Mouse (Mus musculus): ENCODE measurements around the gene Kiss1r.

The Kiss1r gene

DNA sequence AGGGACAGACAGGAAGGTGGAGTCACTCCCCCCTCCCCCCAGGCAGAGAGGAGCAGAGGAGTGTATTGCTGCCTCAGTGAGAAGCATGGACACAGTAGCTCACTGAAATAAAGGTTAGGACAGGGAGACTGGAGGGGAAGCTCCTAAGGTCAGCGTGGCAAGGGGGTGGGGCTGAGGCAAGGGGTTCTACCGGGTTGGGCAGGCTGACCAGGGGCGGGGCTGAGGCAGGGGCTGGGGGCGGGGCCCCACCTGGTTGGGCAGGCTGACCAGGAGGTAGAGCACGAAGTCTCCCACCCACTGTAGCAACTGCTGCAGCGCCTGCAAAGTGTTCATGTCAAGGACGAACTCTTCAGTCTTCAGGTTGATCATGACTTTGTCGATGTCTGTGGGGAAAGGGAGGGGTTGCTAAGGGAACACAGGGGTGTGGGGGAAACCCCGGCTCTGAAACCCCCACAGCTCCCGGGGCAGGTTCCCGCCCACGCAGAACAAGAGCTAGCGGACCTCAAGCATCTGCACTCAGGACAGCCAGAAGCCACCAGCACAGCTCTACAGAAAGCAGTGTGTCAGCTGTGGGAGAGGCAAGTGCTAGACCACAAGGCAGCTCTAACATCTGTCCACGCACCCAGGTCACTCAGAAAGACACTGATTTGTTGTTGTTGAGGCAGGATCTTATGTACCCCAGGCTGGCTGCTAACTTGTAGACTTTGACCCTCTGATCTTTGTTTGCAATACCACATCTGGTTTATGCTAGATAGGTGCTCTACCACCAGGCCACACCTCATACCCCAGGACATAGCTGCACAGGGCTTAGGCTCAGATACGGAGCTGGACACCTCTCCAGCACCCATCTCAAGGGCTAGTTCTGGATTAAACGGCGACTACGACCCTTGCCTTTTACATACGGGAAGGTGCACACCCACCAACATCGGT lies 19.2 kb upstream of the Kiss1r start:
- DNase-seq (ENCODE audit: low spot score) = no peak

DNA sequence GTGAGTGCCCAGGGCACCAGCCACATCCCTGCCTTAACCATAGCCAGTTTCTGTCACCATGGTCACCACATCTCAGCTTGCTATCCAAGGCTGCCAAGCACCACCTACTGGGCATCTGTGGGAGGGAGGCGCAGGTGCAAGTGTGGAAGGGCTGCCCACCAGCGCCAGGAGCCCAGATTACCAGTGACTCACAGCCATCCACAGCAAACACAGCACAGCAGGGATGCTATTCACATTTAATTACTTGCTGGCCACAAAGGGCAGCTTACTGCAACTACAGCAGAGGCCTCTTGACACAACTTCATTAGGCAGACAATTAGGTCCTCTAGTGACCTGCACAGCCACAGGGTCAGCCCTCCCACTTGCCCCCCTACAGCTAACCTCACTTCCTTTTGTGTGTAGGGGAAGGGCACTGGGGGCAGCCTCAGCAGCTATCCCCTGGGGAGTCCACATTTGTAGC lies 15.8 kb upstream of the Kiss1r start:
- DNase-seq (ENCODE audit: low spot score) = no peak

DNA sequence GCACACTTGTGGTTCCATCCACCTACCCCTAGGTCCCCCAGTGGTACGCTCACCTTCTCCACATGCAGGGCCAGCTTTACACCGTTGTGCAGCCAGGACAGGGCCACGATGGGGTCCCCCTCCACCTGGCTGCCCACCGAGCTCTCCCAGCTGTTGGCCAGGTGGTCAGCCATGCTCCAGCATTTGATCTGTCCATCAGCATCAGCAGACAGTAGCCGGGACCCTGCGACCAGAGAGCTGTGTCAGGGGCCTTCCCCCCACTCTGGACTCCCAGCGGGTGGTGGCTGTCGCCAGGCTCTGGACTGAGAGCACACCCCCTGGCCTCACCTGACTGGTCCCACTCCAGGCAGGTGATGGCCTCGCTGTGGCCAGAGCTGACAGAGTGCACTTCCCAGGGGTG lies 10.1 kb upstream of the Kiss1r start:
- no peak for DNase-seq (ENCODE audit: low spot score)

DNA sequence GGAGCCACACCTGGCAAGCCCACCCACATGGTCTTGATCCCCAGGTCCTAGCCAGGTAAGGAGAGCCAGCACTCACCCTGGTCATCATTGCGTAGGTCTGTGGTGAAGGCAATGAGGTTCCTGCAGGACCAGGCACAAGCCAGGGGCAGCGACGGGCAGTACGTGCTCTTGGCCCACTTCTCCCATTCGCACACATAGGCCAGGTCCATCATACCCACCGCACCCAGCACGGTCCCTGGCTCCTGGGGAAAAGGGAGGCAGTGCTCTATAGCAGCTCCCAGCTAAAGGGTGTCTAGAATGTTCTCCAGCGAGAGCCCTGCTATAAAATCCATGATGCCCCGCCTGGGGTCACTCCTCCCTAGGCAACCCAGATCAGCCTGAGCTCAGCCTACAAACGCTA lies 9.4 kb upstream of the Kiss1r start:
- DNase-seq (ENCODE audit: low spot score) = no peak

DNA sequence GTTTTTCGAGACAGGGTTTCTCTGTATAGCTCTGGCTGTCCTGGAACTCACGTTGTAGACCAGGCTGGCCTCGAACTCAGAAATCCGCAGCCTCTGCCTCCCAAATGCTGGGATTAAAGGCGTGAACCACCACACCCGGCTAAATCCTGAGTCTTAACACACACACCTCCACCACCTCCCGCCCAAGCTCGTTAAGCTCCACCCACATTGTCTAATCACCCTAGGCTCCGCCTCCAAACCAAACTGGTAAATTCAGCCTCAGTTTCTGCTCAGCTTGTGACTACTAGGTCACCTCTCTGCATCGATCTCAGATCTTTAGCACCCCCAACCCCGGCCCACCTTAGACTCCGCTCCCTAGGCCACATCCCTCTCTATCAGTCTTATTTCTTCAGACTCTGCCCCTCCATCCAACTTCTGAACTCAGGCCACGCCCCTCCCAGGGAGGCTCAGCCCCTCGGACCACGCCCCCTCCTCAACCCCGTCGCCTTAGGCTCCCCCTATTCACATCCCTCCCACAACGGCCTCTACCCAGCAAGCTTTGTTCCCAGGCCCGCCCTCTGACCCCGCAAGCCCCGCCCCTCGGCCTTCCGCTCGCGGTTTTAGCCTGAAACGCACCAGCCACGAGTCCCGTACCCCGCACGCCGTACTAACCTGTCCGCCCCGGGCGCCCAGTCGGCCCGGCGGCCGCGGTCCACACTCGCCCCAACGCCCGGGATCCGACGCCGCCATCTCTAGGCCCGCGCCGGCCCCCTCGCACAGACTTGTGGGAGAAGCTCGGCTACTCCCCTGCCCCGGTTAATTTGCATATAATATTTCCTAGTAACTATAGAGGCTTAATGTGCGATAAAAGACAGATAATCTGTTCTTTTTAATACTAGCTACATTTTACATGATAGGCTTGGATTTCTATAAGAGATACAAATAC lies 8.3 kb upstream of the Kiss1r start, which contains the start of gene Med16:
Gene Med16 (minus strand): TSS at position 757 of the 925 bp plus-strand sequence.
- DNase-seq (ENCODE audit: low spot score) = peak; percentile 97

DNA sequence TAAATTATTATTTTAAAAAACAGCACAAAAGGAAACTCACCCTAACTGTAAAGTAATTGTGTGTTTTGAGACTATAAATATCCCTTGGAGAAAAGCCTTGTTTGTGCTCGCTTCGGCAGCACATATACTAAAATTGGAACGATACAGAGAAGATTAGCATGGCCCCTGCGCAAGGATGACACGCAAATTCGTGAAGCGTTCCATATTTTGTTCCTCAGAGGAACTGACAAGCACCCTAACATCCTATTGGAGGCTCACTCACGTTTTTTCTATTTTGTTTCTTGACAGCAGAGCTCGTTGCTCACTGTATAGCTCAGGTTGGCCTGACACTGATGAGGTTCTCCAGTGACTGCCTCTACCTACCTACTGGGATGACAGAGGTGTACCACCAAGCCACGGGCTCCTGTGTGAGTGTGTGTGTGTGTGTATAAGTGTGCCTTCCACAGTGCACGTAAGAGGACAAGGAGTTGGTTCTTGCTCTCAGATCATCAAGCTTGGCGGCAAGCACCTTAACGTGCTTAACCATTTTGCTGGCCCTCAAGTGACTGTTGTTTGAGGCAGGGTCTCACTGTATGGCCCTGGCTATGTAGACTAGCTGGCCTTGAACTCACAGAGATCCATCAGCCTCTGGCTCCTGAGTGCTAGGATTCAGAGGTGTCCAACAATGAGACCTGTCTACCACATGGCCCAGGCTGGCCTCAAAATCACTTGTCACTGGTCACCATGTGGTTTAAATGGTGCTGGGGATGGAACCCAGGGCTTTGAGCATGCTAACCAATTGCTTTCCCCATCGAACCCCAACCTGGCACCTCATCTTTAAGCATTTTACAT lies 7.5 kb upstream of the Kiss1r start:
- no peak for DNase-seq (ENCODE audit: low spot score)

DNA sequence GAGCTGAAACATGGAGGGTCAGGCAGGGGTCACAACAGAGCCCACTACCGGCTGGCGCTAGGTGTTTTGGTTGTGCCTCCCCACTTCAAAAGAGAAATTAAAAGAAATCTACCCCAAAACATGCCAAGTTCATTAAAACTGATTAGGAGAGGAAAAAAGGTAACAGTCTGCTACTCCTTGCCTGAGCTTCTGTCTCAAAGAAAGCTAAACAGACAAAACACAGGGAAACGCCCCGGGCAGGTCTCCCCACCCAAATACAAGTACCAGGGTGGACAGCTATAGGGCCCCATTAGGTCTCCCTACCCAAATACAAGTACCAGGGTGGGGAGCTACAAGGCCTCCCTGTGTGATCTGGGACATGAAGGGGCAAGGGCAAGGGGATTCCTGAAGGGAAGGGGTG lies 6.2 kb upstream of the Kiss1r start, which contains the start of gene Gm26602:
Gene Gm26602 (plus strand): TSS at position 301 of the 400 bp plus-strand sequence.
- no peak for DNase-seq (ENCODE audit: low spot score)

DNA sequence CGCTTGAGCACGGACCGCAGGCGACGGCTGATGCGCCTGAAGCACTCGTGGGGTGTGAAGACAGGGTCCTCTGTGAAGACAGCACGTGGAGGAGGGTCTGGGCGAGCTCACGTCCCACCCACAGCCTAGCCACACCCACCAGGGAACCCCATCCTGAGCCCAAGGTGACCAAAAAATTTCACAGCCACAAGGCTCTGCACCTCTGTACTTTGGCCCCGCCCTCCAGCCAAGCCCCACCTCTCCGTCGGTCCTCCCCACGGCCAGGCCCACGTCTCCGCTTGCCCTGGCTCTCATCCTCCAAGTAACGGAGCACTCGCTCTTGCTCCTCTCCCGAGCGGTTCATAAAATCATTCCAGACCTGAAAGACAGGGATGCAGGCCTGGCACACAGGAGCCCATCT lies 4.4 kb upstream of the Kiss1r start:
- no peak for DNase-seq (ENCODE audit: low spot score)

DNA sequence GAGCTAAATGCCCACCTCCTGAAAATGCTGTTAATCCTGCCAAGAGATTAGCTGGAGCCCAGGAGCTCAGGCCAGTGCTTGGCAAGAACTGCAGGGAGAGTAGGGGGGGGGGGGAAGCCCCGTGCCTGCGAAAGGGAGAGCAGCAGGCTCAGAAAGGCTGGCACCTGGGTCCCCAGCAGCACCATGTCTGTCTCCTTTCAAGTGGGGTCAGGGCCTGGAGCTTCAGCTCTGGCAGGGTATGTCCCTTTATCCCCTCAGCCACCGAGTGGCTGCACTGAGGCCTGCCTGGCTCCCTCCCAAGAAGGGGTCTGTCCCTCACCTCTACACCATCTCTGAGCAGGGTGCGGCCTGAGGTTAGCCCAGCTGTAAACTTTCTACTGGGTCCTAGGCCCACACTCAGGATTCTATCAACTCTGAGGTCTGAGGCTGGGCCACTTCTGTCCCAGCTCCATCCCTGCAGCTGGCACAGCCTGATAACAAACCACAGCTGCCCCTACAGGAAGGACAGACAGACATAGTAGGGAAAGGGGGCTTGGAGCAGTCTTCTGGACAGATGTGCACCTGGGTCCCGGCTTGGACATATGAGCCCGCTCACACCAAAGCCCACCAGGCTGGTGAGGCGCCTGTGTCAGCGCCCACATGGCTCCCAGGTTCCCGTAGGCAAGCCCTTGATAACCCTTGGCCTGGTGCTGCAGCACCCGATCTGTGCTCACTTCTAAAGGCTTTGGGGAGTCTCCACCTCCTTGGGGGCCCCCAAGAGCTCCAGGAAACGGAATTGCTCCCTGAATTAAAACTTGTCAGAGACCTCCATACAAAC lies 2.4 kb upstream of the Kiss1r start:
- no peak for DNase-seq (ENCODE audit: low spot score)

DNA sequence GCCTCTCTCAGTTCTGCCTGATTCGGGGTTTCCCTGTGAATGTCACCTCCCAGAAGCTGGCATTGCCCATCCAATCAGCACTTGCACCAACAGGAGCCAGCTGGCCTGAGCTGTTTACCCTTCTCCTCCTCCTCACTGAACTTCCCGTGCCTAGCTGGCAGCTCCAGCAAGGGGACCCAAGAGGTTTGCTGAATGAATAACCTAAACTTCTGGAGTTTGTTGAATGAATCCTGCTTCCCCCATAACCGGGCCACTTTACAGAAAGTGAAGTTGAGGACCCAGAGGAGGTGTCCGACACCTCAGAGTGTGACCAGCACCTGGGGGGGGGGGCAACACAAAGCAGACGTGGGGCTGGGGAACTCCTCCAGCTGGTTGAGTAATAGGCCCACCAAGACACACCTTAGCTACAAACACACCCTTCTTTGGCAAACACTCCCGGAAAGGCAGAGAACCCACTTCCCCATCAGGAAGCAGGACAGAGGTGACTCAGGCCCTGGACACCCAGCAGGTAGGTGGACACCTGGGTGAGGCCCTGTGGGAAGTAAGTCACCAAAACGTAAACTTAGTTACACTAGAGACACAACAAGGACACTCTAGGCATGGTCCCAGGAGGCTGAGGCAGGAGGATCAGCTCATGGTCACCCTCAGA lies 1.7 kb upstream of the Kiss1r start:
- peak; percentile 53 for DNase-seq (ENCODE audit: low spot score)

DNA sequence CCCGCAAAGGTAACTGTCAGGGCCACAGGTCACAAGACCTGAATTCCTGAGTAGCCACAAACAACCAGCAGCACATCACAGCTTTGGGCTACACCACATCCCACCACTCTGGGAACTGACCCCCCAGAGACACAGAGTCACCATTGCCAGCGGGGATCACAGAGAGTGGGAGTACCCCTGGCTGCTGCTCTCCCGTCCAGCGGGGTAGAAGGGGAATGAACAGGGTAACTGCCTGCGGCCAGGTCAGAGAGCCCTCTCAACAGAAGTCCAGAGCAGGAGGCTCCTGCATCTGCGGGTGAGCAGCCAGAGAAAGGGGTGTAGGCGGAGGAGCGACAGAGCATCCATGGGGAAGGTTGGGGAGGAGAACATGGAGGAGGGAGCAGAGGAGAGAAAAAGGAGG lies 690 bp upstream of the Kiss1r start:
- DNase-seq (ENCODE audit: low spot score) = no peak

DNA sequence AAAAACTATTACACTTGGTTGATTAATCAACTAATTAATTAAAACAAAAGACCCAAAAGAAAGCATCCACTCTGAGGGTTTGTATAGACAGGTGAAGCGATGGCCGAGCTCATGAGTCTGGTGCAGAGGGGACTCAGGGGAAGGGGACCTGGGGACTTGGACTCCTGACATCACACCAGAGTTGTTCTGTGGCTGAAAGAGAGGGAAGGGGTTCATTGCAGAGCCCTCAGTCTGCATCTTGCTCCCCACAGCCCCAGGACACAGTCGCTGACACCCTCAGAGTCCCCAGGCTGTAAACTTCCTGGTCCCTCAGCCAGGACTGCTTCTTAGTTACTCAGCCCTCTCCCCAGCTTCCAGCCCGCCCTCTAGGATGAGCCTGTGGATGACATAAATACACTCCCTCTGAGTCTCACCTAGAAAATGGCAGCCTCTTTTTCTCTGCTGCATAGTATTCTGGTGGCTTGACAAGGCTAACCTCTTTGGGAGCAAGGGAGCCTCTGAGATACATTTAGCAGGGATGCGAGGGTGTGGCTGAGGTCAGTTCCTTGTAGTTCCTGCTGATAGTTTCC lies 845 bp downstream of the Kiss1r start:
- no peak for DNase-seq (ENCODE audit: low spot score)

DNA sequence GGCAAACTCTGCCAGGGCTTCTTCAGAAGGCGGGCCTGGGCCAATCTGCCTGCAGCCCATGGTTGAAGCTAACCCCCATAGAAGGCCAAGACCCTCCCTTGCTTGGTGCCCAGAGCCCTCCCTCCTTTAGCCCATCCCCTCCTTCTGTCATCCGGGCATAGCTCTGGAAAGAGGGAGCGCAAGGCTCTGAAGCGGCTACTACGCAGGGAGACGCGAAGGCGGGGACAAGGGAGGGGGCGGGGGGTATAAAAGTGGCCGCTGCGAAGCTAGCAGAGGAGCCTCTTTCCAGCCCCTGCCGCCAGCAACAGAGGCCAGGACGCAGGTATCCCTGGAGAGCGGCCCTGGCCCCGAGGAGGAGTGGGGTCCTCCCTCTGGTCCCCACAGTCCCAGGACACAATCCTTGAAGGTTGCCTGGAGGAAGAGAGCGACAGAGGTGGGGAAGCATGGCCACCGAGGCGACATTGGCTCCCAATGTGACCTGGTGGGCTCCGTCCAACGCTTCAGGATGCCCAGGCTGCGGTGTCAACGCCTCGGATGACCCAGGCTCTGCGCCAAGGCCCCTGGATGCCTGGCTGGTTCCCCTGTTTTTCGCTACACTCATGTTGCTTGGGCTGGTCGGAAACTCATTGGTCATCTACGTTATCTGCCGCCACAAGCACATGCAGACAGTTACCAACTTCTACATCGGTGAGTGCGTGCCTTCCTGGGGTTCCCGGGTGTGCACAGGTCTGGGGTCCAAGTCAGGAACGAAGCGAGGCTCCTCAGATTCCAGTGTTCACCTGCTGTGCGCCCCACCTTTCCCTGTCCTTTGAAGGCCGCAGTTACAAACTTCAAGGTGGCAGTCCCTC lies 1.7 kb downstream of the Kiss1r start:
- no peak for DNase-seq (ENCODE audit: low spot score)

DNA sequence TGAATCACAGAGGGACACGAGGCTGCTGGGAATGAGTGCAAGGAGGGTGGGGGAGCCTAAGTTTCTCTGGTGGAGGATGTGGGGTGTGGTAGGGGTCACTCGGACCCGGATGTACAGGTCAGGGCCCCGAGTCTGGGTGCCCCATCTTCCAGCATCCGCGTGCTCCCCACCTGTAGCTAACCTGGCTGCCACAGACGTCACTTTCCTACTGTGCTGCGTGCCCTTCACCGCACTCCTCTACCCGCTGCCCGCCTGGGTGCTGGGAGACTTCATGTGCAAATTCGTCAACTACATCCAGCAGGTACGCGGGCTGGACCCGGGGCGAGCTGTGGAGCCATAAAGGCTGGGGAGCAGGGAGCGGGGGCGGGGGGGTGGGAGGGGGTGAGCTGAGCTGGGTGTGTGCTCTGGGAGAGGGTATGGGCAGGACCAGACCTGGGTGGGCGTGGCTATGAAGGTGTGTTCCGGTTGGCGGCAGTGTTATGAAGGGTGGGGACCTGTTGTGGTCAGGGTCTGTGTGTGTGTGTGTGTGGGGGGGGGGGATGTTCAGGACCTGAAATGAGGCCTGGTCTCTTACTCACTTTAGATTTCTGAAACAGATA lies 2.6 kb downstream of the Kiss1r start:
- DNase-seq (ENCODE audit: low spot score) = peak; percentile 46

DNA sequence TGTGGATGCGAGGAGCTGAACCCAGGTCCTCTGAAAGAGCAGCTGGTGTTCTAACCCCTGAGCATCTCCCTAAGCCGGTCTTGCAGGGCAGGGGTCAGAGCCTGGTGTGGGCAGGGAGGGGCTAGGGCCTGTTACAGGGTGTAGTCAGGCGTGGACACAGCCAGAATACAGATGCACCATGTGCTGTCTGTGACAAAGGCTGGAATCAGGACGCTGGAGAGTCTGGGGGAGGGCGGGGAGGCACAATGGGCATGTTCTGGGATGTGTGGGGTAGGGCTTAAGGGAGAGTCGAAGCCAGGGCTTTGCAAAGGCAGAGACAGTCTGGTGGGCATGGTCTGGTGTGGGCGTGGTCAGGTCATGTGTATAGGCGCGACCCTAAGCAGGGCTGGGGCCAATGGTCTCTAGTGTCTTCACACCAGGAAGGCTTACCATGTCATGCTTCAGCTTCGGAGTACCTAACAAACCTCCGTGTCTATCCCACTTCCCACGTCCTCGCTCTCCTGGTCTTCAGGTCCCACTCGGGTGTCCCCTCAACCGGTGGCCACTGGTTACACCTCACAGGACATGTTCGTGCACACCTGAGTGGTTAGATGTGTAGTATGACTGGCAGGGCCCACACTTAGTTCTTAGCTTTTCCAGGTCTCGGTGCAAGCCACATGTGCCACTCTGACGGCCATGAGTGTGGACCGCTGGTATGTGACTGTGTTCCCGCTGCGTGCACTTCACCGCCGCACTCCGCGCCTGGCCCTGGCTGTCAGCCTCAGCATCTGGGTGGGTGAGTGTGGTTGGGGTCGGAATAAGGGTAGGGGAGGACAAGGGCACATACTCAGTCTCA lies 3.5 kb downstream of the Kiss1r start:
- DNase-seq (ENCODE audit: low spot score) = no peak

DNA sequence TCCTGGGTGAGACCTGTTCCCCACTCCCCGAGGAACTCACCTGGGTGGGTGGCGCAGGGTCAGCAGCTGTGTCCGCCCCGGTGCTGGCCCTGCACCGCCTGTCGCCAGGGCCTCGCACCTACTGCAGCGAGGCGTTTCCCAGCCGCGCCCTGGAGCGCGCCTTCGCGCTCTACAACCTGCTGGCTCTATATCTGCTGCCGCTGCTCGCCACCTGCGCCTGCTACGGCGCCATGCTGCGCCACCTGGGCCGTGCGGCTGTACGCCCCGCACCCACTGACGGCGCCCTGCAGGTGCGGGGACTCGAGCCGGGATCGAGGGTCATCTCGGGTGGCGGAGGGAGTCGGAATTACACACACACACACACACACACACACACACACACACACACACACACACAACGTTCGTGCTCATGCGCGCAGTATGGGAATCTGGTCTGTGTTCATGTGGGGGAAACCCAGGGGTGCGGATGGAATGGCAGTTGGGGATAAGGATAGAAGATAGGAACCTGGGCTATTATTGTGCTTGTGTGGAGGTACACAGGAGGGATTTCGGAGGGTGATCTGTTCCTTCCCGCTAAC lies 4.3 kb downstream of the Kiss1r start, which contains the start of gene R3hdm4:
Gene R3hdm4 (minus strand): TSS at position 251 of the 578 bp plus-strand sequence.
- DNase-seq (ENCODE audit: low spot score) = no peak

DNA sequence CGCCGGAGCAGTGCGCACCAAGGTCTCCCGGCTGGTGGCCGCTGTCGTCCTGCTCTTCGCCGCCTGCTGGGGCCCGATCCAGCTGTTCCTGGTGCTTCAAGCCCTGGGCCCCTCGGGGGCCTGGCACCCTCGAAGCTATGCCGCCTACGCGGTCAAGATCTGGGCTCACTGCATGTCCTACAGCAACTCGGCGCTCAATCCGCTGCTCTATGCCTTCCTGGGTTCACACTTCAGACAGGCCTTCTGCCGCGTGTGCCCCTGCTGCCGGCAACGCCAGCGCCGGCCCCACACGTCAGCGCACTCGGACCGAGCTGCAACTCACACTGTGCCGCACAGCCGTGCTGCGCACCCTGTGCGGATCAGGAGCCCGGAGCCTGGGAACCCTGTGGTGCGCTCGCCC lies 4.8 kb downstream of the Kiss1r start:
- no peak for DNase-seq (ENCODE audit: low spot score)

Measured in urinary bladder, postnatal 14 days (tissue).